Mouse (Mus musculus) CH12.LX (cell line): Measurements from ENCODE around the gene Fgf8. TPM values are rescaled to one million over a fixed set of nuclear protein-coding genes. Genes with fewer than 3 reads are reported as not detected.

Experiments
- DNase-seq: peaks from one replicate; pipeline ENCODE4 v3.0.0-alpha.2; 2013; ENCODE audit errors: extremely low read depth
- H3K27ac ChIP-seq: 2 replicates; pipeline ENCODE4 v1.5.1; 2012; ENCODE audit warnings: low read depth, mild to moderate bottlenecking, control low read depth, moderate library complexity; ENCODE audit not compliant: insufficient read depth
- H3K27me3 ChIP-seq: replicated peaks from 2 replicates; pipeline ENCODE3; 2012; ENCODE audit warnings: inconsistent platforms
- H3K36me3 ChIP-seq, 2 experiments: replicated peaks in 1 of 2; 2 replicates each; pipeline versions ENCODE3 to v1.6.1; 2012; ENCODE audit warnings: inconsistent platforms in 1 of 2, low read length in 1 of 2, mild to moderate bottlenecking in 1 of 2, mixed read lengths in 1 of 2, moderate library complexity in 1 of 2; ENCODE audit not compliant: control insufficient read depth in 1 of 2, insufficient read depth in 1 of 2
- H3K4me1 ChIP-seq, 2 experiments: 2 replicates each; pipeline ENCODE4 v1.6.1; 2012; ENCODE audit warnings: inconsistent platforms in 1 of 2, moderate library complexity in 1 of 2; ENCODE audit not compliant: insufficient read depth in 2 of 2, control insufficient read depth in 1 of 2
- H3K4me2 ChIP-seq: 2 replicates; pipeline ENCODE4 v1.6.1; 2012; ENCODE audit warnings: low read depth, mild to moderate bottlenecking, control low read depth; ENCODE audit not compliant: poor library complexity, insufficient read depth, severe bottlenecking
- H3K4me3 ChIP-seq, 3 experiments: fragments of 150-350 bp in 1 of 3; sonication (generic) in 1 of 3; replicated peaks in 1 of 3; 2 replicates each; pipeline versions ENCODE3 to v1.5.1; 2011 to 2012; ENCODE audit warnings: low read depth in 2 of 3, low read length in 2 of 3, mild to moderate bottlenecking in 2 of 3, moderate library complexity in 2 of 3, control low read depth in 1 of 3, improper control_type of control experiment in 1 of 3, inconsistent platforms in 1 of 3, mixed read lengths in 1 of 3; ENCODE audit not compliant: poor library complexity in 1 of 3
- H3K79me2 ChIP-seq: replicated peaks from 2 replicates; pipeline ENCODE4 v1.6.1; 2012; ENCODE audit warnings: mild to moderate bottlenecking, moderate library complexity; ENCODE audit not compliant: control insufficient read depth, poor library complexity, insufficient read depth, severe bottlenecking; ENCODE audit errors: extremely low read depth
- H3K9ac ChIP-seq: 2 replicates; pipeline ENCODE4 v1.6.1; 2012; ENCODE audit warnings: low read depth, mild to moderate bottlenecking, control low read depth, moderate library complexity; ENCODE audit not compliant: insufficient read depth
- H3K9me3 ChIP-seq: replicated peaks from 2 replicates; pipeline ENCODE3; 2012; ENCODE audit warnings: low read length, inconsistent platforms, mixed read lengths
- BHLHE40 ChIP-seq: IDR thresholded peaks from 2 replicates; pipeline ENCODE4 v1.6.1; 2011; ENCODE audit warnings: mild to moderate bottlenecking, low read depth, low read length, improper control_type of control experiment
- CHD1 ChIP-seq: IDR thresholded peaks from 2 replicates; pipeline ENCODE4 v1.6.1; 2012; ENCODE audit warnings: low read depth, low read length, improper control_type of control experiment, inconsistent platforms
- ELF1 ChIP-seq: IDR thresholded peaks from 2 replicates; pipeline ENCODE4 v1.6.1; 2014; ENCODE audit warnings: low read depth, mild to moderate bottlenecking, inconsistent platforms, low read length, improper control_type of control experiment
- EP300 ChIP-seq: IDR thresholded peaks from 2 replicates; pipeline ENCODE4 v1.6.1; 2011; ENCODE audit warnings: low read length, improper control_type of control experiment
- JUN ChIP-seq: IDR thresholded peaks from 2 replicates; pipeline ENCODE4 v1.6.1; 2011; ENCODE audit warnings: low read depth, mild to moderate bottlenecking, low read length, improper control_type of control experiment, moderate library complexity; ENCODE audit not compliant: insufficient read depth
- MAX ChIP-seq: IDR thresholded peaks from 2 replicates; pipeline ENCODE4 v1.6.1; 2011; ENCODE audit warnings: low read length, improper control_type of control experiment
- MEF2A ChIP-seq: IDR thresholded peaks from 2 replicates; pipeline ENCODE4 v1.6.1; 2014; ENCODE audit warnings: low read depth, mild to moderate bottlenecking, inconsistent platforms, low read length, improper control_type of control experiment, borderline replicate concordance
- MXI1 ChIP-seq: IDR thresholded peaks from 2 replicates; pipeline ENCODE4 v1.6.1; 2011; ENCODE audit warnings: mild to moderate bottlenecking, low read depth, low read length, improper control_type of control experiment
- MYC ChIP-seq: IDR thresholded peaks from 2 replicates; pipeline ENCODE4 v1.6.1; 2011; ENCODE audit warnings: low read depth, mild to moderate bottlenecking, improper control_type of control experiment, low read length
- NELFE ChIP-seq: IDR thresholded peaks from 2 replicates; pipeline ENCODE4 v1.6.1; 2011; ENCODE audit warnings: low read depth, low read length, improper control_type of control experiment
- POLR2AphosphoS2 ChIP-seq: IDR thresholded peaks from 2 replicates; pipeline ENCODE4 v1.6.1; 2011; ENCODE audit warnings: low read depth, low read length, improper control_type of control experiment
- RCOR1 ChIP-seq: conservative IDR thresholded peaks from 2 replicates; pipeline ENCODE4 v1.6.1; 2012; ENCODE audit warnings: low read depth, mild to moderate bottlenecking, inconsistent platforms, low read length, improper control_type of control experiment
- TCF12 ChIP-seq: IDR thresholded peaks from 2 replicates; pipeline ENCODE4 v1.6.1; 2014; ENCODE audit warnings: low read depth, mild to moderate bottlenecking, inconsistent platforms, low read length, improper control_type of control experiment
- dilution Hi-C: fragments of 300-500 bp; cut with MboI; formaldehyde crosslinking; loops from 2 replicates; pipeline ENCODE4 v1.14.3; 2020; ENCODE audit warnings: low sequenced_read_pairs; ENCODE audit not compliant: extremely low pct_unique_long_range_greater_than_20kb, extremely low pct_ligation_motif_present
- in situ Hi-C: fragments of 300-500 bp; cut with MboI; formaldehyde crosslinking; loops from 3 replicates; pipeline ENCODE4 v1.14.3; 2019; ENCODE audit warnings: low sequenced_read_pairs, low pct_ligation_motif_present, low pct_unique_long_range_greater_than_20kb, mixed read lengths
- polyA plus RNA-seq: library from polyadenylated mRNA; unstranded; fragments of >175 nt; gene quantifications from 2 replicates; pipeline ENCODE4 v1.2.1, GENCODE M21; 2012; ENCODE audit warnings: low read depth; ENCODE audit not compliant: insufficient read length
- total RNA-seq, 2 experiments: library from RNA; depleted of rRNA; stranded (reverse); fragments of 300-350 nt in 1 of 2; fragments of >200 nt in 1 of 2; gene quantifications; 2 replicates each; pipeline ENCODE4 v1.2.3; 2012 to 2014

Fgf8 gene
- total and polyA plus RNA-seq, 3 experiments: not detected

GRCm38 (mm10) chr19:45758671-45759070, 16.0 kb upstream of the Fgf8 start:
- dilution Hi-C loops (no loop called here), in situ Hi-C loops (no loop called here)
- H3K9ac ChIP-seq: no peak overlapping the region

DNA sequence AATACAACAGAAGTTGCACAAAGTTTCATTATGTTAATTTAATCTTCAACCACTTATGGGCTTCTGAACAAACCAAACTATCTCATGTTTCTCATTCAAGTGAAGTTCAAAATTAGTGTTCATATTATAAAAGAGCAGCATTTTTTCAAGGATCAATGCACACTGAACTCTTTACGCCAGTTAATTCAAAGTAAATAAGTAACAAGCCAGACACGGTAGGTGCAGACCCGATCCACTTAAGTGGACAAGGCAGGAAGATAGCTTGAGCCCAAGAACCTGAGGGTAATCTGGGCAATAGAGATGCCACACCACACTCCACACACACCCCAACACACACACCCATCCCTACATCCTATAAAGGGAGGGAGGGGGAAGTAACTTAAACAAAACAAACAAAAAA, 10.8 kb upstream of the Fgf8 start:
- H3K27ac ChIP-seq: no peak overlapping the region
- TF ChIP-seq EP300 (no peak), MAX (no peak)

More at GRCm38 (mm10) chr19:45758671-45759070, 16.0 kb upstream of the Fgf8 start:
- H3K4me1 ChIP-seq: no peaks in the 10 kb centered on the region
- TF ChIP-seq NELFE (no peak), MEF2A (no peak), MXI1 (no peak), JUN (no peak), MYC (no peak), CHD1 (no peak), TCF12 (no peak)
- H3K4me2 ChIP-seq: no peak overlapping the region
- DNase-seq: no peak
- H3K36me3 ChIP-seq: peaks cover 80 to 92% of the 10 kb centered on the region in 2 experiments
- H3K79me2 ChIP-seq: peaks cover 5% of the 10 kb centered on the region; the same call in 1 of the 2 replicates
- H3K27ac ChIP-seq: no peak overlapping the region
- no peaks in the 10 kb centered on the region for H3K27me3 ChIP-seq
- no peak overlapping the region for H3K4me3 ChIP-seq
- no peaks in the 10 kb centered on the region for H3K9me3 ChIP-seq

DNA sequence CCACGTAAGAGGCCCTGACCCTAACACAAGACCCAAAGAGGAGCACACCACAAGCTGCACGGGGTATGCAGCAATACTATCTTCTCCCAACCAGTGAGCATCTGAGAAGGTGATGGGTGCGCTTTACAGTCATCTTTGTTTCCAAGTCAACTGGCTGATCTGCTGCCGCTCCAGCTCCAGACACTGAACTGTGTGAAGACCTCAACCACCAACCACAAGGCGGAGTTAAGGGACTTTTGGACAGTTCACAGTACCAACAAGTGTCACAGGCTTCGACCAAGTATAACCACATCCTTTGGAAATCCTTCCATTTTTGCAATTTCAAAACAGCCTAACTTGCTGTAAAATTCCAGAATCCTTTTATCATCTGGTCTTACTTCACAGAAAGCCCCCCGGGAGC, 9.2 kb upstream of the Fgf8 start:
- Histone ChIP-seq H3K79me2 (peaks cover 3% of the 10 kb centered on the region; the same call in 1 of the 2 replicates), H3K4me2 (no peak overlapping the region), H3K27ac (no peak overlapping the region), H3K27me3 (no peaks in the 10 kb centered on the region), H3K4me1 (peaks cover 5 to 36% of the 10 kb centered on the region in 2 experiments), H3K9ac (no peak overlapping the region), H3K36me3 (peaks cover 40 to 65% of the 10 kb centered on the region in 2 experiments), H3K9me3 (no peaks in the 10 kb centered on the region), H3K4me3 (no peak overlapping the region)
- TF ChIP-seq POLR2AphosphoS2 (no peak), ELF1 (no peak), MYC (no peak), JUN (no peak), RCOR1 (no peak), BHLHE40 (no peak)
- in situ Hi-C loops: no loop called here
- dilution Hi-C loops: no loop called here
- peak; percentile 68 for DNase-seq

More for the DNA sequence above, 10.8 kb upstream of the Fgf8 start:
- peaks cover 54 to 73% of the 10 kb centered on the region in 2 experiments for H3K36me3 ChIP-seq
- in situ Hi-C loops: no loop called here
- H3K4me2 ChIP-seq: no peak overlapping the region
- DNase-seq: no peak
- H3K4me1 ChIP-seq: peaks cover 3 to 24% of the 10 kb centered on the region in 2 experiments; a peak in 3 of 4 replicates
- dilution Hi-C loops: no loop called here
- no peak overlapping the region for H3K9ac ChIP-seq
- H3K9me3 ChIP-seq: no peaks in the 10 kb centered on the region
- no peaks in the 10 kb centered on the region for H3K27me3 ChIP-seq
- no peak overlapping the region for H3K4me3 ChIP-seq
- H3K79me2 ChIP-seq: peaks cover 3% of the 10 kb centered on the region; the same call in 1 of the 2 replicates
